Comparison of ENCODE assay signal across 21 mouse cellular contexts in genomic region chr3:85202726-85203125, GRCm38 (mm10).
DNase-seq lines count a peak whose midpoint lies in the region; ATAC-seq and TF ChIP-seq lines count a peak whose summit lies in the region.
"Had no signal": no experiment of that assay in that cellular context is flagged by ENCODE, and none has a peak within 500 bp of the region (broad histone marks: within the 10 kb centered on the region; RNA-seq: fewer than 3 reads in every experiment).

No protein-coding gene starts in this region.

- DNase-seq in lung, postnatal 0 days (ENCODE audit: low spot score), result peak; percentile 24
- no peak for DNase-seq in lung, postnatal 4 days
- DNase-seq in stomach, postnatal 0 days (ENCODE audit: low spot score), result peak; percentile 15
- DNase-seq in midbrain, embryonic 10.5 days (ENCODE audit: low spot score), result no peak
- no peak for DNase-seq in kidney, adult 9 months
- DNase-seq in right cerebral cortex, postnatal 10 days (ENCODE audit: low spot score in 2 of 2), result no peak
- DNase-seq: adrenal gland, adult 8-10 months; adrenal gland, postnatal 36 days; cerebellum, adult 2 months; cerebellum, postnatal 10 days; embryo, embryonic 11 days; gastrocnemius, postnatal 10 days; heart, adult 18-20 months; heart, postnatal 10 days; heart, postnatal 4 days had no signal

- TF ChIP-seq EP300 in lung, postnatal 0 days (IDR thresholded peaks at IDR 0.05), result no peak
- no peak for TF ChIP-seq EP300 in stomach, postnatal 0 days (optimal IDR thresholded peaks at IDR 0.05)

- no peak overlapping the region for H3K4me2 ChIP-seq in lung, postnatal 0 days (replicated peaks; ENCODE audit: low read depth, low read length)
- no peak overlapping the region for H3K4me2 ChIP-seq in intestine, embryonic 16.5 days (ENCODE audit: low read depth, low read length)
- no peak overlapping the region for H3K4me2 ChIP-seq in stomach, postnatal 0 days (replicated peaks; ENCODE audit: low read depth)
- H3K4me2 ChIP-seq: embryonic facial prominence, embryonic 12.5 days; forebrain, embryonic 12.5 days; hindbrain, embryonic 12.5 days had no signal

- no peaks in the 10 kb centered on the region for H3K4me1 ChIP-seq in lung, postnatal 0 days (ENCODE audit: insufficient read depth, low read depth, low read length)
- H3K4me1 ChIP-seq in intestine, embryonic 16.5 days (ENCODE audit: control insufficient read depth, insufficient read depth, low read length), result no peaks in the 10 kb centered on the region
- no peaks in the 10 kb centered on the region for H3K4me1 ChIP-seq in stomach, postnatal 0 days (replicated peaks; ENCODE audit: control insufficient read depth, insufficient read depth)
- H3K4me1 ChIP-seq in midbrain, embryonic 10.5 days, result peaks cover 7% of the 10 kb centered on the region; the same call in 1 of the 2 replicates
- H3K4me1 ChIP-seq: embryonic facial prominence, embryonic 12.5 days; forebrain, embryonic 12.5 days had no signal

- no peak overlapping the region for H3K4me3 ChIP-seq in lung, postnatal 0 days (ENCODE audit: low read depth, low read length)
- H3K4me3 ChIP-seq in intestine, embryonic 16.5 days (ENCODE audit: low read length), result no peak overlapping the region
- no peak overlapping the region for H3K4me3 ChIP-seq in stomach, postnatal 0 days (ENCODE audit: low read depth, low read length)
- H3K4me3 ChIP-seq in midbrain, embryonic 10.5 days, result no peak overlapping the region
- H3K4me3 ChIP-seq: embryonic facial prominence, embryonic 12.5 days; forebrain, embryonic 12.5 days; heart, embryonic 10.5 days; hindbrain, embryonic 12.5 days had no signal

- no peak overlapping the region for H3K9ac ChIP-seq in lung, postnatal 0 days (replicated peaks; ENCODE audit: low read depth)
- H3K9ac ChIP-seq in intestine, embryonic 16.5 days (ENCODE audit: low read depth, low read length), result no peak overlapping the region
- no peak overlapping the region for H3K9ac ChIP-seq in stomach, postnatal 0 days (ENCODE audit: low read length)
- H3K9ac ChIP-seq: embryonic facial prominence, embryonic 12.5 days; forebrain, embryonic 12.5 days; hindbrain, embryonic 12.5 days had no signal

- no peaks in the 10 kb centered on the region for H3K9me3 ChIP-seq in lung, postnatal 0 days (ENCODE audit: low read length)
- no peaks in the 10 kb centered on the region for H3K9me3 ChIP-seq in intestine, embryonic 16.5 days (ENCODE audit: control insufficient read depth, low read length)
- no peaks in the 10 kb centered on the region for H3K9me3 ChIP-seq in stomach, postnatal 0 days (ENCODE audit: control insufficient read depth, low read length)
- H3K9me3 ChIP-seq in midbrain, embryonic 10.5 days (replicated peaks), result no peaks in the 10 kb centered on the region
- H3K9me3 ChIP-seq: embryonic facial prominence, embryonic 12.5 days; forebrain, embryonic 12.5 days; heart, embryonic 10.5 days; hindbrain, embryonic 12.5 days had no signal

- WGBS in lung, postnatal 0 days, result 32% methylated on average over 3 of the region's 3 CpGs
- 36% methylated on average over 3 of the region's 3 CpGs for WGBS in intestine, embryonic 16.5 days
- WGBS in stomach, postnatal 0 days, result 14% methylated on average over 3 of the region's 3 CpGs
- WGBS in midbrain, embryonic 10.5 days, result 78% methylated on average over 3 of the region's 3 CpGs

- no peak for ATAC-seq in lung, postnatal 0 days
- ATAC-seq in activated CD4-positive, CD25-positive, alpha-beta regulatory T cell, adult 4 months, result peak; percentile 63
- peak; percentile 75 for ATAC-seq in intestine, embryonic 16.5 days
- ATAC-seq in stomach, postnatal 0 days (ENCODE audit: low FRiP score, low TSS enrichment), result peak; percentile 88

- no peak overlapping the region for H3K27ac ChIP-seq in lung, postnatal 0 days (ENCODE audit: low read length)
- H3K27ac ChIP-seq in intestine, embryonic 16.5 days (ENCODE audit: low read length), result no peak overlapping the region
- H3K27ac ChIP-seq in stomach, postnatal 0 days (replicated peaks), result no peak overlapping the region
- no peak overlapping the region for H3K27ac ChIP-seq in midbrain, embryonic 10.5 days (replicated peaks)
- H3K27ac ChIP-seq: embryonic facial prominence, embryonic 12.5 days; forebrain, embryonic 12.5 days; heart, embryonic 10.5 days; hindbrain, embryonic 12.5 days had no signal

- no peaks in the 10 kb centered on the region for H3K27me3 ChIP-seq in lung, postnatal 0 days (replicated peaks; ENCODE audit: insufficient read depth, low read length)
- no peaks in the 10 kb centered on the region for H3K27me3 ChIP-seq in intestine, embryonic 16.5 days (replicated peaks; ENCODE audit: control insufficient read depth, insufficient read depth, low read length)
- no peaks in the 10 kb centered on the region for H3K27me3 ChIP-seq in stomach, postnatal 0 days (ENCODE audit: control insufficient read depth, insufficient read depth, low read length)
- H3K27me3 ChIP-seq in midbrain, embryonic 10.5 days (ENCODE audit: low read depth, poor library complexity, severe bottlenecking), result no peaks in the 10 kb centered on the region
- H3K27me3 ChIP-seq: embryonic facial prominence, embryonic 12.5 days; forebrain, embryonic 12.5 days; hindbrain, embryonic 12.5 days had no signal

- no peaks in the 10 kb centered on the region for H3K36me3 ChIP-seq in lung, postnatal 0 days (ENCODE audit: insufficient read depth, low read length)
- H3K36me3 ChIP-seq in intestine, embryonic 16.5 days (ENCODE audit: control insufficient read depth, insufficient read depth, low read length), result no peaks in the 10 kb centered on the region
- H3K36me3 ChIP-seq in stomach, postnatal 0 days (ENCODE audit: control insufficient read depth, insufficient read depth, low read length), result no peaks in the 10 kb centered on the region
- no peaks in the 10 kb centered on the region for H3K36me3 ChIP-seq in midbrain, embryonic 10.5 days
- H3K36me3 ChIP-seq: embryonic facial prominence, embryonic 12.5 days; forebrain, embryonic 12.5 days; heart, embryonic 10.5 days; hindbrain, embryonic 12.5 days had no signal

- no peak for TF ChIP-seq CTCF in lung, postnatal 0 days (IDR thresholded peaks at IDR 0.05)
- TF ChIP-seq CTCF in stomach, postnatal 0 days (IDR thresholded peaks at IDR 0.05; ENCODE audit: low read depth), result no peak

Comparison
In these comparisons a context has a peak if more than half of its experiments do, and no peak if none do; other contexts are left out.
1. DNase-seq: peak in lung, postnatal 0 days (single experiment) and stomach, postnatal 0 days (single experiment); none in lung, postnatal 4 days (0 of 2), midbrain, embryonic 10.5 days (single experiment), kidney, adult 9 months (single experiment) and right cerebral cortex, postnatal 10 days (0 of 2).